Mouse (Mus musculus) CH12.LX (cell line): ENCODE results near the gene Prpf31. TPM values are rescaled to one million over a fixed set of nuclear protein-coding genes. Genes with fewer than 3 reads are reported as not detected.

ENCODE experiments used
- DNase-seq: peaks from one replicate; pipeline ENCODE4 v3.0.0-alpha.2; 2013; ENCODE audit errors: extremely low read depth
- H3K27ac ChIP-seq: 2 replicates; pipeline ENCODE4 v1.5.1; 2012; ENCODE audit warnings: low read depth, mild to moderate bottlenecking, control low read depth, moderate library complexity; ENCODE audit not compliant: insufficient read depth
- H3K27me3 ChIP-seq: replicated peaks from 2 replicates; pipeline ENCODE3; 2012; ENCODE audit warnings: inconsistent platforms
- H3K36me3 ChIP-seq, 2 experiments: replicated peaks in 1 of 2; 2 replicates each; pipeline versions ENCODE3 to v1.6.1; 2012; ENCODE audit warnings: inconsistent platforms in 1 of 2, low read length in 1 of 2, mild to moderate bottlenecking in 1 of 2, mixed read lengths in 1 of 2, moderate library complexity in 1 of 2; ENCODE audit not compliant: control insufficient read depth in 1 of 2, insufficient read depth in 1 of 2
- H3K4me1 ChIP-seq, 2 experiments: 2 replicates each; pipeline ENCODE4 v1.6.1; 2012; ENCODE audit warnings: inconsistent platforms in 1 of 2, moderate library complexity in 1 of 2; ENCODE audit not compliant: insufficient read depth in 2 of 2, control insufficient read depth in 1 of 2
- H3K4me2 ChIP-seq: 2 replicates; pipeline ENCODE4 v1.6.1; 2012; ENCODE audit warnings: low read depth, mild to moderate bottlenecking, control low read depth; ENCODE audit not compliant: poor library complexity, insufficient read depth, severe bottlenecking
- H3K4me3 ChIP-seq, 3 experiments: fragments of 150-350 bp in 1 of 3; sonication (generic) in 1 of 3; replicated peaks in 1 of 3; 2 replicates each; pipeline versions ENCODE3 to v1.5.1; 2011 to 2012; ENCODE audit warnings: low read depth in 2 of 3, low read length in 2 of 3, mild to moderate bottlenecking in 2 of 3, moderate library complexity in 2 of 3, control low read depth in 1 of 3, improper control_type of control experiment in 1 of 3, inconsistent platforms in 1 of 3, mixed read lengths in 1 of 3; ENCODE audit not compliant: poor library complexity in 1 of 3
- H3K79me2 ChIP-seq: replicated peaks from 2 replicates; pipeline ENCODE4 v1.6.1; 2012; ENCODE audit warnings: mild to moderate bottlenecking, moderate library complexity; ENCODE audit not compliant: control insufficient read depth, poor library complexity, insufficient read depth, severe bottlenecking; ENCODE audit errors: extremely low read depth
- H3K9ac ChIP-seq: 2 replicates; pipeline ENCODE4 v1.6.1; 2012; ENCODE audit warnings: low read depth, mild to moderate bottlenecking, control low read depth, moderate library complexity; ENCODE audit not compliant: insufficient read depth
- H3K9me3 ChIP-seq: replicated peaks from 2 replicates; pipeline ENCODE3; 2012; ENCODE audit warnings: low read length, inconsistent platforms, mixed read lengths
- BHLHE40 ChIP-seq: IDR thresholded peaks from 2 replicates; pipeline ENCODE4 v1.6.1; 2011; ENCODE audit warnings: mild to moderate bottlenecking, low read depth, low read length, improper control_type of control experiment
- CHD1 ChIP-seq: IDR thresholded peaks from 2 replicates; pipeline ENCODE4 v1.6.1; 2012; ENCODE audit warnings: low read depth, low read length, improper control_type of control experiment, inconsistent platforms
- CTCF ChIP-seq, 2 experiments: IDR thresholded peaks in 1 of 2; conservative IDR thresholded peaks in 1 of 2; 2 replicates each; pipeline ENCODE4 v1.5.1; 2011 to 2012; ENCODE audit warnings: low read depth in 2 of 2, low read length in 2 of 2, improper control_type of control experiment in 1 of 2, inconsistent platforms in 1 of 2, mild to moderate bottlenecking in 1 of 2, moderate library complexity in 1 of 2
- E2F4 ChIP-seq: IDR thresholded peaks from 2 replicates; pipeline ENCODE4 v1.6.1; 2011; ENCODE audit warnings: low read depth, low read length, improper control_type of control experiment; ENCODE audit not compliant: insufficient replicate concordance
- GABPA ChIP-seq: IDR thresholded peaks from 2 replicates; pipeline ENCODE4 v1.6.1; 2012; ENCODE audit warnings: low read depth, low read length, improper control_type of control experiment, inconsistent platforms; ENCODE audit not compliant: insufficient replicate concordance
- JUND ChIP-seq: conservative IDR thresholded peaks from 2 replicates; pipeline ENCODE4 v1.6.1; 2011; ENCODE audit warnings: low read depth, low read length, improper control_type of control experiment
- KAT2A ChIP-seq: IDR thresholded peaks from 2 replicates; pipeline ENCODE4 v1.6.1; 2012; ENCODE audit warnings: low read length, improper control_type of control experiment, inconsistent platforms; ENCODE audit not compliant: insufficient replicate concordance
- MYC ChIP-seq: IDR thresholded peaks from 2 replicates; pipeline ENCODE4 v1.6.1; 2011; ENCODE audit warnings: low read depth, mild to moderate bottlenecking, improper control_type of control experiment, low read length
- NRF1 ChIP-seq: IDR thresholded peaks from 2 replicates; pipeline ENCODE4 v1.6.1; 2014; ENCODE audit warnings: low read depth, mild to moderate bottlenecking, inconsistent platforms, low read length, improper control_type of control experiment, moderate library complexity
- POLR2A ChIP-seq: IDR thresholded peaks from 2 replicates; pipeline ENCODE4 v1.6.1; 2011; ENCODE audit warnings: low read depth, mild to moderate bottlenecking, improper control_type of control experiment, low read length
- RCOR1 ChIP-seq: conservative IDR thresholded peaks from 2 replicates; pipeline ENCODE4 v1.6.1; 2012; ENCODE audit warnings: low read depth, mild to moderate bottlenecking, inconsistent platforms, low read length, improper control_type of control experiment
- TBP ChIP-seq: conservative IDR thresholded peaks from 2 replicates; pipeline ENCODE4 v1.6.1; 2011; ENCODE audit warnings: low read depth, low read length, improper control_type of control experiment
- ZKSCAN1 ChIP-seq: IDR thresholded peaks from 2 replicates; pipeline ENCODE4 v1.6.1; 2012; ENCODE audit warnings: low read depth, inconsistent platforms, low read length, improper control_type of control experiment, borderline replicate concordance
- ZMIZ1 ChIP-seq: IDR thresholded peaks from 2 replicates; pipeline ENCODE4 v1.6.1; 2012; ENCODE audit warnings: low read depth, mild to moderate bottlenecking, inconsistent platforms, low read length, improper control_type of control experiment
- ZNF384 ChIP-seq: IDR thresholded peaks from 2 replicates; pipeline ENCODE4 v1.6.1; 2012; ENCODE audit warnings: low read depth, low read length, improper control_type of control experiment, inconsistent platforms
- dilution Hi-C: fragments of 300-500 bp; cut with MboI; formaldehyde crosslinking; loops from 2 replicates; pipeline ENCODE4 v1.14.3; 2020; ENCODE audit warnings: low sequenced_read_pairs; ENCODE audit not compliant: extremely low pct_unique_long_range_greater_than_20kb, extremely low pct_ligation_motif_present
- in situ Hi-C: fragments of 300-500 bp; cut with MboI; formaldehyde crosslinking; loops from 3 replicates; pipeline ENCODE4 v1.14.3; 2019; ENCODE audit warnings: low sequenced_read_pairs, low pct_ligation_motif_present, low pct_unique_long_range_greater_than_20kb, mixed read lengths
- polyA plus RNA-seq: library from polyadenylated mRNA; unstranded; fragments of >175 nt; gene quantifications from 2 replicates; pipeline ENCODE4 v1.2.1, GENCODE M21; 2012; ENCODE audit warnings: low read depth; ENCODE audit not compliant: insufficient read length
- total RNA-seq, 2 experiments: library from RNA; depleted of rRNA; stranded (reverse); fragments of 300-350 nt in 1 of 2; fragments of >200 nt in 1 of 2; gene quantifications; 2 replicates each; pipeline ENCODE4 v1.2.3; 2012 to 2014

Prpf31 gene
- total and polyA plus RNA-seq, 3 experiments = 99.2 to 171 (median 117) TPM

DNA sequence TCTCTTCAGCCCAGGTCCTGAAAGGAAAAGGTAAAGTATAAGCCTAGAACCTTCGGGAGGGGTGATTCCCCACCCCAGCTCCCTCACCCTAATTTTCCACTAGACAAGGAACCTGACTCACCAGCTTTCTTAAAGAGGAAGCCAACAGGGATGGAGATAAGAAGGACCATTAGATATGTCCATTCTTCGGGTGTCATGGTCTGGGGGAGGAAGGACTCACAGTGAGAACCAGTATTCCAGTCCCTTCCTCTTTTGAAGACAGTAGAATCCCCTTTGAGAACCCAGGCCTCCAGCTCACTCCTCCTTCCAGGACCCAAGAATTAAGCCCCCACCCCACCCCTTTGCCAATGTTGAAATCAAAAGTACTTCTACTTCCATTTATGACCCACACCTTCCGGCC is 62.1 kb downstream of the Prpf31 start:
- peaks cover 8 to 44% of the 10 kb centered on the region in 2 experiments for H3K36me3 ChIP-seq
- peak overlapping the region; percentile 63 to 100 (median 77) for H3K4me3 ChIP-seq
- peaks cover 13% of the 10 kb centered on the region for H3K79me2 ChIP-seq
- H3K4me2 ChIP-seq = peak overlapping the region; percentile 85
- no peak overlapping the region for H3K27ac ChIP-seq
- H3K9ac ChIP-seq = peak overlapping the region; percentile 93
- H3K27me3 ChIP-seq = no peaks in the 10 kb centered on the region
- dilution Hi-C loops (no loop called here), in situ Hi-C loops (no loop called here)
- no peak for TF ChIP-seq NRF1
- TF ChIP-seq TBP = no peak
- TF ChIP-seq MYC = no peak
- no peak for TF ChIP-seq ZNF384
- TF ChIP-seq ZKSCAN1 = no peak
- TF ChIP-seq RCOR1 = no peak
- no peak for TF ChIP-seq CTCF (conservative IDR thresholded peaks at IDR 0.05 in 1 of 2, IDR thresholded peaks at IDR 0.05 in 1 of 2; ENCODE audit: low read depth in 2 of 2, low read length in 2 of 2)
- TF ChIP-seq KAT2A = no peak
- TF ChIP-seq JUND = no peak
- no peak for TF ChIP-seq BHLHE40
- TF ChIP-seq POLR2A = no peak
- TF ChIP-seq E2F4 = no peak
- TF ChIP-seq GABPA = no peak
- TF ChIP-seq ZMIZ1 = no peak
- no peak for TF ChIP-seq CHD1
- peak; percentile 21 for DNase-seq
- no peaks in the 10 kb centered on the region for H3K9me3 ChIP-seq
- H3K4me1 ChIP-seq = peaks cover 0 to 23% of the 10 kb centered on the region in 2 experiments; a peak in 3 of 4 replicates

Other genes with a start within 250 kb of the Prpf31 start
- 0.50 and 0.51 TPM in 2 replicates for gene Cacng8, start 239.3 kb upstream of the Prpf31 start, total RNA-seq (2012; rRNA removed)
- gene Cacng8, start 239.3 kb upstream of the Prpf31 start, total RNA-seq (2014; rRNA removed) = 0.43 and 0.51 TPM in 2 replicates
- 1.2 and 1.7 TPM in 2 replicates for gene Cacng8, start 239.3 kb upstream of the Prpf31 start, polyA plus RNA-seq
- gene Cacng6, start 205.8 kb upstream of the Prpf31 start, total RNA-seq (2012; rRNA removed) = 0.13 TPM in 1 of 2 replicates, not detected in the other
- gene Cacng6, start 205.8 kb upstream of the Prpf31 start, total RNA-seq (2014; rRNA removed) = not detected in 2 replicates
- 0.19 TPM in 1 of 2 replicates, not detected in the other for gene Cacng6, start 205.8 kb upstream of the Prpf31 start, polyA plus RNA-seq
- not detected in 2 replicates for gene Tarm1, start 127.4 kb upstream of the Prpf31 start, total RNA-seq (2012; rRNA removed)
- gene Tarm1, start 127.4 kb upstream of the Prpf31 start, total RNA-seq (2014; rRNA removed) = not detected in 2 replicates
- 0.44 and 1.3 TPM in 2 replicates for gene Tarm1, start 127.4 kb upstream of the Prpf31 start, polyA plus RNA-seq
- gene Oscar, start 13.8 kb upstream of the Prpf31 start, total RNA-seq (2012; rRNA removed) = not detected in 2 replicates
- gene Oscar, start 13.8 kb upstream of the Prpf31 start, total RNA-seq (2014; rRNA removed) = not detected in 2 replicates
- 0.39 and 0.45 TPM in 2 replicates for gene Oscar, start 13.8 kb upstream of the Prpf31 start, polyA plus RNA-seq
- gene Ndufa3, start 12.6 kb upstream of the Prpf31 start, total RNA-seq (2012; rRNA removed) = 261 and 292 TPM in 2 replicates
- 50.6 and 58.9 TPM in 2 replicates for gene Ndufa3, start 12.6 kb upstream of the Prpf31 start, total RNA-seq (2014; rRNA removed)
- 297 and 307 TPM in 2 replicates for gene Ndufa3, start 12.6 kb upstream of the Prpf31 start, polyA plus RNA-seq
- gene Tfpt, start 56 bp upstream of the Prpf31 start, total RNA-seq (2012; rRNA removed) = 28.8 and 33.2 TPM in 2 replicates
- gene Tfpt, start 56 bp upstream of the Prpf31 start, total RNA-seq (2014; rRNA removed) = 15.1 and 15.9 TPM in 2 replicates
- 38.6 and 44.0 TPM in 2 replicates for gene Tfpt, start 56 bp upstream of the Prpf31 start, polyA plus RNA-seq
- 20.9 and 21.1 TPM in 2 replicates for gene Cnot3, start 15.3 kb downstream of the Prpf31 start, total RNA-seq (2012; rRNA removed)
- 5.8 and 10.5 TPM in 2 replicates for gene Cnot3, start 15.3 kb downstream of the Prpf31 start, total RNA-seq (2014; rRNA removed)
- gene Cnot3, start 15.3 kb downstream of the Prpf31 start, polyA plus RNA-seq = 68.3 and 76.9 TPM in 2 replicates
- gene Leng1, start 35.9 kb downstream of the Prpf31 start, total RNA-seq (2012; rRNA removed) = 6.7 and 8.1 TPM in 2 replicates
- 5.4 and 5.8 TPM in 2 replicates for gene Leng1, start 35.9 kb downstream of the Prpf31 start, total RNA-seq (2014; rRNA removed)
- gene Leng1, start 35.9 kb downstream of the Prpf31 start, polyA plus RNA-seq = 8.5 and 9.9 TPM in 2 replicates
- gene Tmc4, start 47.6 kb downstream of the Prpf31 start, total RNA-seq (2012; rRNA removed) = 1.8 and 1.9 TPM in 2 replicates
- gene Tmc4, start 47.6 kb downstream of the Prpf31 start, total RNA-seq (2014; rRNA removed) = 0.56 and 1.9 TPM in 2 replicates
- 4.0 and 4.6 TPM in 2 replicates for gene Tmc4, start 47.6 kb downstream of the Prpf31 start, polyA plus RNA-seq
- gene Tsen34, start 62.9 kb downstream of the Prpf31 start, total RNA-seq (2012; rRNA removed) = 39.0 and 40.2 TPM in 2 replicates
- 26.9 and 34.8 TPM in 2 replicates for gene Tsen34, start 62.9 kb downstream of the Prpf31 start, total RNA-seq (2014; rRNA removed)
- 23.1 and 24.3 TPM in 2 replicates for gene Tsen34, start 62.9 kb downstream of the Prpf31 start, polyA plus RNA-seq
- 21.7 and 22.3 TPM in 2 replicates for gene Mboat7, start 63.5 kb downstream of the Prpf31 start, total RNA-seq (2012; rRNA removed)
- gene Mboat7, start 63.5 kb downstream of the Prpf31 start, total RNA-seq (2014; rRNA removed) = 18.4 and 19.4 TPM in 2 replicates
- gene Mboat7, start 63.5 kb downstream of the Prpf31 start, polyA plus RNA-seq = 36.4 and 41.2 TPM in 2 replicates
- gene Rps9, start 74.0 kb downstream of the Prpf31 start, total RNA-seq (2012; rRNA removed) = 3,983 and 4,060 TPM in 2 replicates
- 5,460 and 5,555 TPM in 2 replicates for gene Rps9, start 74.0 kb downstream of the Prpf31 start, total RNA-seq (2014; rRNA removed)
- gene Rps9, start 74.0 kb downstream of the Prpf31 start, polyA plus RNA-seq = 2,959 and 3,329 TPM in 2 replicates
- gene Pirb, start 90.4 kb downstream of the Prpf31 start, total RNA-seq (2012; rRNA removed) = 1.7 and 2.8 TPM in 2 replicates
- 4.2 and 5.0 TPM in 2 replicates for gene Pirb, start 90.4 kb downstream of the Prpf31 start, total RNA-seq (2014; rRNA removed)
- gene Pirb, start 90.4 kb downstream of the Prpf31 start, polyA plus RNA-seq = 9.0 and 10.7 TPM in 2 replicates
- gene Gm15448, start 195.7 kb downstream of the Prpf31 start, total RNA-seq (2012; rRNA removed) = 0.08 and 0.13 TPM in 2 replicates
- 0.30 and 0.54 TPM in 2 replicates for gene Gm15448, start 195.7 kb downstream of the Prpf31 start, total RNA-seq (2014; rRNA removed)
- gene Gm15448, start 195.7 kb downstream of the Prpf31 start, polyA plus RNA-seq = 0.65 and 0.84 TPM in 2 replicates
- 2.3 and 2.6 TPM in 2 replicates for gene Pira2, start 215.1 kb downstream of the Prpf31 start, total RNA-seq (2012; rRNA removed)
- 8.0 and 9.5 TPM in 2 replicates for gene Pira2, start 215.1 kb downstream of the Prpf31 start, total RNA-seq (2014; rRNA removed)
- 9.6 and 10.9 TPM in 2 replicates for gene Pira2, start 215.1 kb downstream of the Prpf31 start, polyA plus RNA-seq